Mouse (Mus musculus): ENCODE data around the gene Socs4.

- TF ChIP-seq FLI1 (IDR thresholded peaks at IDR 0.05; ENCODE audit: low read length) (no peak), GATA1 (IDR thresholded peaks at IDR 0.05; ENCODE audit: borderline replicate concordance, low read length) (no peak)
These were observed 55.2 kb downstream of the Socs4 start for GRCm38 (mm10) chr14:47331920-47332319.

Measured in megakaryocyte, embryonic 14.5 days (primary cell).